Mouse (Mus musculus) lung, embryonic 14.5 days (tissue): Measurements from ENCODE around the gene Limk1. TPM values are rescaled to one million over a fixed set of nuclear protein-coding genes. Genes with fewer than 3 reads are reported as not detected.
"Not testable (repeated sequence)": the region's sequence is repeated elsewhere in the genome, so short reads cannot be mapped to it uniquely, and the experiment has no call there.

Experiments
- ATAC-seq: fragments of 200-750 bp; cut with Nextera tagmentation; 2 replicates; pipeline ENCODE4 v1.8.0; 2017; ENCODE audit warnings: mild to moderate bottlenecking, moderate TSS enrichment, moderate library complexity; ENCODE audit not compliant: insufficient read depth
- DNase-seq: peaks from one replicate; pipeline ENCODE4 v3.0.0-alpha.2; 2015
- H3K27ac ChIP-seq: fragments of 300-500 bp; sonication (generic); 2 replicates; pipeline ENCODE4 v1.5.1; 2014; ENCODE audit warnings: low read depth, mild to moderate bottlenecking, moderate library complexity
- H3K27me3 ChIP-seq: fragments of 300-500 bp; sonication (generic); 2 replicates; pipeline ENCODE4 v1.6.1; 2014; ENCODE audit warnings: low read length, control low read depth; ENCODE audit not compliant: insufficient read depth
- H3K36me3 ChIP-seq: fragments of 300-500 bp; sonication (generic); 2 replicates; pipeline ENCODE4 v1.6.1; 2014; ENCODE audit warnings: control low read depth; ENCODE audit not compliant: insufficient read depth
- H3K4me1 ChIP-seq: fragments of 300-500 bp; sonication (generic); 2 replicates; pipeline ENCODE4 v1.6.1; 2014; ENCODE audit warnings: antibody characterized with exemption, control low read depth; ENCODE audit not compliant: insufficient read depth
- H3K4me2 ChIP-seq: fragments of 300-500 bp; sonication (generic); 2 replicates; pipeline ENCODE4 v1.6.1; 2014; ENCODE audit warnings: mild to moderate bottlenecking
- H3K4me3 ChIP-seq: fragments of 300-500 bp; sonication (generic); 2 replicates; pipeline ENCODE4 v1.5.1; 2014; ENCODE audit warnings: low read depth, low read length
- H3K9ac ChIP-seq: fragments of 300-500 bp; sonication (generic); 2 replicates; pipeline ENCODE4 v1.6.1; 2014
- H3K9me3 ChIP-seq: fragments of 300-500 bp; sonication (generic); 2 replicates; pipeline ENCODE4 v1.6.1; 2016; ENCODE audit warnings: low read depth, low read length, control low read depth
- CTCF ChIP-seq: IDR thresholded peaks from 2 replicates; pipeline ENCODE4 v1.5.1; 2016; ENCODE audit warnings: antibody characterized with exemption, low read depth
- WGBS: fragments of 180-500 bp; shearing (Covaris S2); extraction: QIAGEN DNeasy Blood & Tissue Kit; methylation state at CpG from one replicate; pipeline ENCODE4 v1.1.7; 2014; 5-methylcytosine and 5-hydroxymethylcytosine counted together
- polyA plus RNA-seq: library from polyadenylated mRNA; unstranded; fragments of >200 nt; fragmentation: Nextera tagmentation; extraction: Ambion mirVana; gene quantifications from 2 replicates; pipeline ENCODE4 v1.2.1, GENCODE M21; 2014

Limk1 gene
- polyA plus RNA-seq, 1 experiment from 2014 or later = 10.0 TPM

DNA sequence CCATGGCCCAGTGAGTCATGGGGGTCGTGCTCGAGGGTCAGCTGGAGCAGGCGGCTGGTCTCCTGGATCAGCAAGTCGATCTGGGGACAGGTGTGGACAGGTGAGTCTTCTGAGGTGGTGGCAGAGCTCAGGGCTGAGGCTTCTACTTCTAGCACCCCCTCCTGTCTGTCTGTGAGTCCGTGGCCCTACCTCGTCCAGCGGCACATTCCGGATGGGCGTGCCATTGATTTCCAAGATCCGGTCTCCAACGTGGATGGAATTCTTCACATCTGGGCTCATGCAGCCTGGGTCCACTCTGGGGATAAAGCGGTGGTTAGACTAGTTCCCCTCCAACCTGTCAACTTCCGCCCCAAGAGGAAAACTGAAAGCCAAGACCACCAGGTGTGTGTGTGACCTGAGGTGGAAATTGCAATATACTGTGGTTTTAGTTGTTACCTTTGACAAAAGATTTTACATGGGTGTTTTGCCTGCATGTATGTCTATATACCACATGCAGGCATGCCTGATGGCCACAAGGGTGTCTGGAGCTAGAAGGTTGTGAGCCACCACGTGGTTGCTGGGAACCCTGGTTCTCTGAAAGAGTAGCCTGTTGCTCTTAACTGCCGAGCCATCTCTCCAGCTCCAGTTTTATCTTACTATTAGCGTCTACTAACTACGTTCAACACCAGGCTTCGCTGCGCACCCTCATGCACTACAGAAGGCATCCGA lies 19.2 kb downstream of the Limk1 start:
- H3K4me3 ChIP-seq = no peak overlapping the region
- no peaks in the 10 kb centered on the region for H3K4me1 ChIP-seq
- no peak for ATAC-seq
- peaks cover 35% of the 10 kb centered on the region for H3K36me3 ChIP-seq
- no peak overlapping the region for H3K9ac ChIP-seq
- H3K4me2 ChIP-seq = no peak overlapping the region
- no peak overlapping the region for H3K27ac ChIP-seq
- 76% methylated on average over 20 of the region's 20 CpGs for WGBS
- H3K9me3 ChIP-seq = no peaks in the 10 kb centered on the region
- H3K27me3 ChIP-seq = no peaks in the 10 kb centered on the region
- no peak for TF ChIP-seq CTCF
- no peak for DNase-seq

GRCm38 (mm10) chr5:134668495-134668894 lies 19.9 kb downstream of the Limk1 start:
- TF ChIP-seq CTCF = peak; percentile 65
- ATAC-seq = no peak
- 39% methylated on average over 8 of the region's 8 CpGs for WGBS

DNA sequence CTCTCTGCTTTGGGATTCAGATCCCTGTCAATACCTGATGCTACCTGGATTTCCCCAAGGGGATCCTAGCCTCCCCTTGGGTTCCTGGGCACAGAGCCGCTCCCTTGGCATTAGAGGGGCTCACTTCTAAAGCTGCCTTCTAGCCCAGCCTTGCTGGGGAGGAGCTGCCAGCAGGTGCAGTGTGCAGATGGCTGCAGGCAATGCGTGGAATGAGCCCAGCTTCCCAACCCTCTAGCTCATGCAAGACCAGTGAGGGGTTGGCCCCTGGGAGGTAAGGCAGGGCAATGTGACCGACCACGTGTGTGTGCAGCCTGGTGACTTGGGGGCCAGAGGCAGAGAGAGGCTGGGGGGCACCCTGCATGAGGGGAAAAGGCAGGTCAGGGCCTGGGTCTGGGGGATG lies 31.7 kb downstream of the Limk1 start:
- H3K4me1 ChIP-seq = no peaks in the 10 kb centered on the region
- no peak overlapping the region for H3K4me2 ChIP-seq
- WGBS = 78% methylated on average over 4 of the region's 4 CpGs
- peaks cover 34% of the 10 kb centered on the region; the same call in 1 of the 2 replicates for H3K36me3 ChIP-seq
- H3K9me3 ChIP-seq = no peaks in the 10 kb centered on the region
- H3K27ac ChIP-seq = no peak overlapping the region
- H3K9ac ChIP-seq = no peak overlapping the region
- TF ChIP-seq CTCF = no peak
- H3K27me3 ChIP-seq = no peaks in the 10 kb centered on the region
- DNase-seq (no peak), ATAC-seq (no peak)
- no peak overlapping the region for H3K4me3 ChIP-seq

More at GRCm38 (mm10) chr5:134668495-134668894, 19.9 kb downstream of the Limk1 start:
- Histone ChIP-seq H3K4me2 (no peak overlapping the region), H3K4me1 (no peaks in the 10 kb centered on the region), H3K27ac (no peak overlapping the region), H3K36me3 (peaks cover 38% of the 10 kb centered on the region), H3K27me3 (no peaks in the 10 kb centered on the region), H3K4me3 (no peak overlapping the region), H3K9me3 (no peaks in the 10 kb centered on the region), H3K9ac (no peak overlapping the region)
- DNase-seq = peak; percentile 70

- Histone ChIP-seq H3K27ac (no peak overlapping the region), H3K4me2 (no peak overlapping the region), H3K4me1 (no peaks in the 10 kb centered on the region), H3K36me3 (0 out of 2 replicates have a peak, but pooled peaks cover 4% of the 10 kb centered on the region), H3K4me3 (no peak overlapping the region), H3K27me3 (no peaks in the 10 kb centered on the region), H3K9ac (no peak overlapping the region), H3K9me3 (no peaks in the 10 kb centered on the region)
- ATAC-seq (peak; percentile 50), DNase-seq (peak; percentile 87)
- WGBS = 18% methylated on average over 7 of the region's 7 CpGs
- TF ChIP-seq CTCF = no peak
These were observed 36.4 kb downstream of the Limk1 start for GRCm38 (mm10) chr5:134652015-134652414.

DNA sequence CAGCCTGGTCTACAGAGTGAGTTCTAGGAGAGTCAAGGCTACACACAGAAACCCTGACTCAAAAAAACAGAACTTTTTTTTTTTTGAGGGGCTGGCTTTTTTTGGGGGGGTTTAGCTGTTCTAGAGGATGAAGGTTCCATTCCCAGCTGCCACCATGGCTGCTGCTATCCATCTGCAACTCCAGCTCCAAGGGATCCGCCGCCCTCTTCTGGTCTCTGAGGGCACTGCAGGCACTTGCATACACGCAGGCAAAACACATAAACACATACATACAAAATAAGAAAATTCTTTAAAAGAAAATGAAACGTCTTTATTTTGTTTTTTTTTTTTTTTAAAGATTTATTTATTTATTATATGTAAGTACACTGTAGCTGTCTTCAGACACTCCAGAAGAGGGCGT lies 37.5 kb downstream of the Limk1 start:
- peak; percentile 59 for TF ChIP-seq CTCF
- H3K4me1 ChIP-seq = no peaks in the 10 kb centered on the region
- H3K4me2 ChIP-seq = no peak overlapping the region
- H3K27ac ChIP-seq = no peak overlapping the region
- 38% methylated on average over 4 of the region's 5 CpGs for WGBS
- ATAC-seq (no peak), DNase-seq (peak; percentile 65)
- H3K27me3 ChIP-seq = no peaks in the 10 kb centered on the region
- H3K9me3 ChIP-seq = no peaks in the 10 kb centered on the region
- H3K4me3 ChIP-seq = no peak overlapping the region
- H3K36me3 ChIP-seq = no peaks in the 10 kb centered on the region
- H3K9ac ChIP-seq = no peak overlapping the region

DNA sequence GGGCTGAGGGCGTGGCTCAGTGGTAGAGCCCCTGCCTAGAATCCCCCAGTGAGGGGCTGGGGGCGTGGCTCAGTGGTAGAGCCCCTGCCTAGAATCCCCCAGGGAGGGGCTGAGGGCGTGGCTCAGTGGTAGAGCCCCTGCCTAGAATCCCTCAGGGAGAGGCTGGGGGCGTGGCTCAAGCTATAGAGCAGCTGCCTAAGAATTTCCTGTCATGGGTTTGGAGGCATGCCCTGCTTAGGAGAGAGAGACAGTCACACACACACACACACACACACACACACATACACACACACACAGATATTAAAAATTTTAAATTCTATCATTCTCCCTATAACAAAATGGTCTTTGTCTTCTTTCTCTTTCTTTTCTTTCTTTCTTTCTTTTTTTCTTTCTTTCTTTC lies 39.4 kb downstream of the Limk1 start:
- not testable (repeated sequence) for H3K4me3 ChIP-seq, H3K36me3 ChIP-seq, H3K27ac ChIP-seq, H3K4me1 ChIP-seq, H3K9me3 ChIP-seq, H3K9ac ChIP-seq, H3K27me3 ChIP-seq, H3K4me2 ChIP-seq, ATAC-seq
- 67% methylated on average over 2 of the region's 4 CpGs for WGBS
- peak; percentile 63 for DNase-seq

DNA sequence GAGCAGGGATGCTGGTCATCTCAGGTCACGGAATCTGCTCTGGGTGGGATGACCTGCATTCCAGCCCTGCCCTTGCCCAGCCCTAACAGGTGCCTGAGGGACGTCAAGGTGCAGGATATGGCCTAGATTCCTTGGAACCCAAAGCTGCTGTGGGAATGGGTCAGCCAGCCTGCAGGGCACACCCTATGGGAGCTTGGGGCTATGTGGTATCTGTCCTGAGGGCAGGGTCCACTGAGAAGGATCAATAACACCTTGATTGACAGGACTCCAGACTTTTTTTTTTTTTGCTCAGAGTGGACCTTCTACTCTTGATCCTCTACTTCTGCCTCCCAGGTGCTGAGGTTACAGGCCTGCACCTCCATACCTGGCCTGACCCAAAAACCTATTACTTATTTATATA lies 41.0 kb downstream of the Limk1 start:
- WGBS = 73% methylated on average over 2 of the region's 2 CpGs
- Histone ChIP-seq H3K4me3 (no peak overlapping the region), H3K9me3 (no peaks in the 10 kb centered on the region), H3K36me3 (no peaks in the 10 kb centered on the region), H3K4me2 (no peak overlapping the region), H3K27me3 (no peaks in the 10 kb centered on the region), H3K9ac (no peak overlapping the region), H3K27ac (no peak overlapping the region), H3K4me1 (peaks cover 5% of the 10 kb centered on the region)
- ATAC-seq (no peak), DNase-seq (no peak)
- TF ChIP-seq CTCF = no peak
